Mouse (Mus musculus): ENCODE results near the gene Kctd11. TPM values are rescaled to one million over a fixed set of nuclear protein-coding genes. Genes with fewer than 3 reads are reported as not detected.

Gene Kctd11
- total and polyA plus RNA-seq, 3 experiments: 1.8 to 3.9 (median 2.1) TPM

DNA sequence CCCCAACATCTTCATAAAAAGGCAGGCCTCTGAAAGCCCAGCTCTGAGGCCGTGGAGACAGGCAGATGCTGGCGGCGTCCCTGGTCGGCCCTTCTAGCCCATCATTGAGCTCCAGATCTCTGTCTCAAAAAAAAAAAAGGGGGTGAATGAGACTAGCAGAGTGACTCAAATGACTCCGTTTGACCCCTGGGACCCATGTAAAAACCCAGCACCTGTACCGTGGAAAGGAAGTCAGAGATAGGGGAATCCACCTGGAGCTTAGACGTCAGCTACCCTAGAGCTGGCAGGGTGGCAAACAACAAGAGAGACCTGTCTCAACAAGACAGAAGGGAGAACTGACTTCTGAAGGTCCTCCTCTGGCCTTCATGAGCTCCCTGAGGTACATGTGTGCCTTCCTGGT lies 9.4 kb downstream of the Kctd11 start:
- in situ Hi-C loops (cut with MboI; ENCODE audit: low pct_ligation_motif_present, low pct_unique_long_range_greater_than_20kb, low sequenced_read_pairs) (no loop called here), dilution Hi-C loops (cut with MboI; ENCODE audit: extremely low pct_ligation_motif_present, extremely low pct_unique_long_range_greater_than_20kb, low sequenced_read_pairs) (no loop called here)
- TF ChIP-seq POLR2A (IDR thresholded peaks at IDR 0.05; ENCODE audit: low read depth, low read length) (no peak), UBTF (IDR thresholded peaks at IDR 0.05; ENCODE audit: low read depth, low read length) (no peak), HCFC1 (IDR thresholded peaks at IDR 0.05; ENCODE audit: low read depth, low read length) (no peak), POLR2AphosphoS2 (IDR thresholded peaks at IDR 0.05; ENCODE audit: low read depth, low read length) (no peak), ETS1 (conservative IDR thresholded peaks at IDR 0.05; ENCODE audit: low read depth, low read length) (peak; percentile 65), ELF1 (IDR thresholded peaks at IDR 0.05; ENCODE audit: low read depth, low read length) (no peak), CHD2 (IDR thresholded peaks at IDR 0.05; ENCODE audit: low read length) (0 out of 2 replicates have a peak, but pooled peaks have one; percentile 14), MAZ (IDR thresholded peaks at IDR 0.05; ENCODE audit: low read depth, low read length) (no peak; the same call in 1 of the 2 replicates), JUND (conservative IDR thresholded peaks at IDR 0.05; ENCODE audit: low read depth, low read length) (peak; percentile 55; the same call in 1 of the 2 replicates), MAX (IDR thresholded peaks at IDR 0.05; ENCODE audit: low read length) (no peak), SMC3 (IDR thresholded peaks at IDR 0.05; ENCODE audit: low read depth, low read length) (no peak), ZKSCAN1 (IDR thresholded peaks at IDR 0.05; ENCODE audit: borderline replicate concordance, low read depth, low read length) (no peak), TBP (conservative IDR thresholded peaks at IDR 0.05; ENCODE audit: low read depth, low read length) (0 out of 2 replicates have a peak, but pooled peaks have one; percentile 21), ZMIZ1 (IDR thresholded peaks at IDR 0.05; ENCODE audit: low read depth, low read length) (no peak), USF1 (IDR thresholded peaks at IDR 0.05; ENCODE audit: low read depth, low read length) (no peak), MXI1 (IDR thresholded peaks at IDR 0.05; ENCODE audit: low read depth, low read length) (no peak), E2F4 (IDR thresholded peaks at IDR 0.05; ENCODE audit: insufficient replicate concordance, low read depth, low read length) (no peak), JUN (IDR thresholded peaks at IDR 0.05; ENCODE audit: insufficient read depth, low read depth, low read length) (peak; percentile 14; the same call in 1 of the 2 replicates), USF2 (conservative IDR thresholded peaks at IDR 0.05; ENCODE audit: low read depth, low read length) (no peak), RCOR1 (conservative IDR thresholded peaks at IDR 0.05; ENCODE audit: low read depth, low read length) (no peak), TCF12 (IDR thresholded peaks at IDR 0.05; ENCODE audit: low read depth, low read length) (peak; percentile 83; the same call in 1 of the 2 replicates), ZC3H11A (IDR thresholded peaks at IDR 0.05; ENCODE audit: low read depth, low read length) (no peak), MAFK (IDR thresholded peaks at IDR 0.05; ENCODE audit: insufficient replicate concordance, low read length) (no peak), CHD1 (IDR thresholded peaks at IDR 0.05; ENCODE audit: low read depth, low read length) (no peak), MYC (IDR thresholded peaks at IDR 0.05; ENCODE audit: low read depth, low read length) (no peak), BHLHE40 (IDR thresholded peaks at IDR 0.05; ENCODE audit: low read depth, low read length) (peak; percentile 34; the same call in 1 of the 2 replicates), ZNF384 (IDR thresholded peaks at IDR 0.05; ENCODE audit: low read depth, low read length) (peak; percentile 92), KAT2A (IDR thresholded peaks at IDR 0.05; ENCODE audit: insufficient replicate concordance, low read length) (0 out of 2 replicates have a peak, but pooled peaks have one; percentile 42), EP300 (IDR thresholded peaks at IDR 0.05; ENCODE audit: low read length) (peak; percentile 74), CTCF (conservative IDR thresholded peaks at IDR 0.05 in 1 of 2, IDR thresholded peaks at IDR 0.05 in 1 of 2; ENCODE audit: low read depth in 2 of 2, low read length in 2 of 2) (no peak), PAX5 (IDR thresholded peaks at IDR 0.05; ENCODE audit: low read length) (no peak), NELFE (IDR thresholded peaks at IDR 0.05; ENCODE audit: low read depth, low read length) (0 out of 2 replicates have a peak, but pooled peaks have one; percentile 13), SIN3A (IDR thresholded peaks at IDR 0.05; ENCODE audit: low read length) (no peak), RAD21 (IDR thresholded peaks at IDR 0.05; ENCODE audit: low read depth, low read length) (no peak), MEF2A (IDR thresholded peaks at IDR 0.05; ENCODE audit: borderline replicate concordance, low read depth, low read length) (no peak), GABPA (IDR thresholded peaks at IDR 0.05; ENCODE audit: insufficient replicate concordance, low read depth, low read length) (no peak), IRF4 (IDR thresholded peaks at IDR 0.05; ENCODE audit: low read depth, low read length) (peak; percentile 87), NRF1 (IDR thresholded peaks at IDR 0.05; ENCODE audit: low read depth, low read length) (no peak)
- peak; percentile 86 for DNase-seq (ENCODE audit: extremely low read depth)
- Histone ChIP-seq H3K9ac (ENCODE audit: insufficient read depth, low read depth) (no peak overlapping the region), H3K4me1 (ENCODE audit: control insufficient read depth in 1 of 2, insufficient read depth in 2 of 2) (peaks cover 4 to 46% of the 10 kb centered on the region in 2 experiments), H3K9me3 (replicated peaks; ENCODE audit: low read length) (no peaks in the 10 kb centered on the region), H3K27me3 (replicated peaks) (peaks cover 13% of the 10 kb centered on the region), H3K79me2 (replicated peaks; ENCODE audit: control insufficient read depth, extremely low read depth, insufficient read depth, poor library complexity, severe bottlenecking) (no peaks in the 10 kb centered on the region), H3K4me2 (ENCODE audit: insufficient read depth, low read depth, poor library complexity, severe bottlenecking) (no peak overlapping the region), H3K27ac (ENCODE audit: insufficient read depth, low read depth) (no peak overlapping the region), H3K36me3 (replicated peaks in 1 of 2; ENCODE audit: control insufficient read depth in 1 of 2, insufficient read depth in 1 of 2, low read length in 1 of 2) (no peaks in the 10 kb centered on the region), H3K4me3 (replicated peaks in 1 of 3; ENCODE audit: low read depth in 2 of 3, low read length in 2 of 3, poor library complexity in 1 of 3) (no peak overlapping the region)
